ENCODE assay signal across 11 mouse cellular contexts in the genomic region with DNA sequence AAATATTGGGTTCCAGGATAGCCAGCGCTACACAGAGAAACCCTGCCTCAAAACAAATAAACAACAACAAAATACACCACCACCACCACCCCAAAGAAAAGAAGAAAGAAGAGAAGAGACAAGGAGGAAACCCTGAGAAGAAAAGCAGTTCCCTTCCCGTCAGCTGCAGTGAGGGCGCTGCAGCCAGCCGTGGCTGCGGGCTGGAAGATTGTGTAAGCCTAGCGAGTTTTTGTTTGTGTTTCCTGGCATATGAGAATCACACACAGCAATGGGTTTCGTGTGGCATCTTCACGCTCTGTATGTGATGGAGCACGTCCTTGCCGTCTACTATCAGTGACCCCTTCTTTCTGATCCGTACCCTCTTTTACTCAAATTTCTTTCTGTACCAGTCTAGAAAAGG. TPM values are rescaled to one million over a fixed set of nuclear protein-coding genes. Genes with fewer than 3 reads are reported as not detected.
DNase-seq lines count a peak whose midpoint lies in the region; ATAC-seq and TF ChIP-seq lines count a peak whose summit lies in the region.
"Had no signal": no experiment of that assay in that cellular context is flagged by ENCODE, and none has a peak within 500 bp of the region (broad histone marks: within the 10 kb centered on the region; RNA-seq: fewer than 3 reads in every experiment).

No protein-coding gene starts in this region.

- peaks cover 10% of the 10 kb centered on the region for H3K4me1 ChIP-seq in kidney, postnatal 0 days (replicated peaks; ENCODE audit: insufficient read depth, low read length)
- H3K4me1 ChIP-seq in brown adipose tissue, adult 24 weeks (ENCODE audit: control insufficient read depth, insufficient read depth, insufficient read length, low read length) = peaks cover 32% of the 10 kb centered on the region
- peaks cover 50% of the 10 kb centered on the region for H3K4me1 ChIP-seq in embryonic facial prominence, embryonic 15.5 days

- H3K4me2 ChIP-seq in kidney, postnatal 0 days (ENCODE audit: low read length) = no peak overlapping the region
- no peak overlapping the region for H3K4me2 ChIP-seq in embryonic facial prominence, embryonic 15.5 days (replicated peaks)
- H3K4me2 ChIP-seq: heart, embryonic 11.5 days had no signal

- TF ChIP-seq CTCF in kidney, postnatal 0 days (IDR thresholded peaks at IDR 0.05; ENCODE audit: low read depth) = no peak

- H3K27ac ChIP-seq in kidney, postnatal 0 days = peak overlapping the region; percentile 15; the same call in 1 of the 2 replicates
- 0 out of 2 replicates have a peak overlapping the region, but pooled peaks have one; percentile 2 for H3K27ac ChIP-seq in brown adipose tissue, adult 24 weeks (replicated peaks; ENCODE audit: low read depth, low read length)
- H3K27ac ChIP-seq in embryonic facial prominence, embryonic 15.5 days (replicated peaks) = peak overlapping the region; percentile 55; the same call in 1 of the 2 replicates

- H3K9me3 ChIP-seq in kidney, postnatal 0 days (replicated peaks; ENCODE audit: low read length) = no peaks in the 10 kb centered on the region
- no peaks in the 10 kb centered on the region for H3K9me3 ChIP-seq in embryonic facial prominence, embryonic 15.5 days (replicated peaks)

- DNase-seq in kidney, postnatal 0 days (ENCODE audit: low spot score) = no peak
- DNase-seq in kidney, postnatal 14 days = no peak
- DNase-seq in spleen, adult 18-20 months = no peak
- DNase-seq in kidney, adult 8-10 months = no peak
- DNase-seq: lung, postnatal 36 days had no signal

- H3K4me3 ChIP-seq in kidney, postnatal 0 days (replicated peaks; ENCODE audit: low read depth, low read length) = no peak overlapping the region
- H3K4me3 ChIP-seq in brown adipose tissue, adult 24 weeks (ENCODE audit: insufficient read depth, low read depth, low read length) = no peak overlapping the region
- no peak overlapping the region for H3K4me3 ChIP-seq in embryonic facial prominence, embryonic 15.5 days (replicated peaks)

- H3K36me3 ChIP-seq in kidney, postnatal 0 days (ENCODE audit: insufficient read depth, low read length) = 0 out of 2 replicates have a peak, but pooled peaks cover 5% of the 10 kb centered on the region
- peaks cover 14% of the 10 kb centered on the region; the same call in 1 of the 2 replicates for H3K36me3 ChIP-seq in embryonic facial prominence, embryonic 15.5 days

- H3K9ac ChIP-seq in kidney, postnatal 0 days (ENCODE audit: low read depth, low read length) = 0 out of 2 replicates have a peak overlapping the region, but pooled peaks have one; percentile 8
- no peak overlapping the region for H3K9ac ChIP-seq in embryonic facial prominence, embryonic 15.5 days

- ATAC-seq in kidney, postnatal 0 days (replicated peaks; ENCODE audit: low FRiP score, low read depth) = no peak
- ATAC-seq in embryonic facial prominence, embryonic 15.5 days (ENCODE audit: insufficient number of reproducible peaks, low FRiP score, low TSS enrichment, low read depth) = no peak
- peak; percentile 61 for ATAC-seq in megakaryocyte, adult 5-6 weeks (ENCODE audit: poor library complexity, severe bottlenecking)
- ATAC-seq: forebrain, embryonic 14.5 days; inflammation-experienced regulatory T-cells, adult 6 months had no signal

- 54% methylated on average over 11 of the region's 11 CpGs for WGBS in kidney, postnatal 0 days
- WGBS in embryonic facial prominence, embryonic 15.5 days = 52% methylated on average over 11 of the region's 11 CpGs

- no peaks in the 10 kb centered on the region for H3K27me3 ChIP-seq in kidney, postnatal 0 days (ENCODE audit: insufficient read depth, low read length)
- no peaks in the 10 kb centered on the region for H3K27me3 ChIP-seq in embryonic facial prominence, embryonic 15.5 days

RNA-seq across cellular contexts. Expression of gene Ppard, which starts 14.1 kb away (rescaled TPM):
- 1.8 and 2.0 TPM in 2 replicates for polyA plus RNA-seq in kidney, postnatal 0 days (2015; fragmentation: Nextera tagmentation; extraction: Ambion mirVana)
- polyA plus RNA-seq in brown adipose tissue, adult 24 weeks (2012; ENCODE audit: insufficient read depth, insufficient read length, missing spikeins) = 14.2 and 15.2 TPM in 2 replicates
- 3.2 and 4.0 TPM in 2 replicates for polyA plus RNA-seq in embryonic facial prominence, embryonic 15.5 days (2015; fragmentation: Nextera tagmentation; extraction: Ambion mirVana)
- 19.5 and 19.6 TPM in 2 replicates for total RNA-seq in megakaryocyte, adult 5-6 weeks (2015)
- 4.4 and 8.2 TPM in 2 replicates for total RNA-seq in megakaryocyte, adult 5-6 weeks (2017)

RNA-seq across cellular contexts. Expression of gene Def6, which starts 39.1 kb away (rescaled TPM):
- polyA plus RNA-seq in kidney, postnatal 0 days (2015; fragmentation: Nextera tagmentation; extraction: Ambion mirVana) = 8.6 and 9.2 TPM in 2 replicates
- 0.71 and 2.1 TPM in 2 replicates for polyA plus RNA-seq in brown adipose tissue, adult 24 weeks (2012; ENCODE audit: insufficient read depth, insufficient read length, missing spikeins)
- polyA plus RNA-seq in embryonic facial prominence, embryonic 15.5 days (2015; fragmentation: Nextera tagmentation; extraction: Ambion mirVana) = 18.4 and 19.8 TPM in 2 replicates
- 35.4 and 40.7 TPM in 2 replicates for total RNA-seq in megakaryocyte, adult 5-6 weeks (2015)
- total RNA-seq in megakaryocyte, adult 5-6 weeks (2017) = 91.5 and 92.6 TPM in 2 replicates

Comparison
In these comparisons a context has a peak if more than half of its experiments do, and no peak if none do; other contexts are left out.
1. H3K27ac ChIP-seq: peak in every context shown above with its lines; median percentile 55 in embryonic facial prominence, embryonic 15.5 days; 15 in kidney, postnatal 0 days; 2 in brown adipose tissue, adult 24 weeks.